Mouse (Mus musculus) heart, embryonic 12.5 days (tissue): ENCODE data around the gene Exoc3l. TPM values are rescaled to one million over a fixed set of nuclear protein-coding genes. Genes with fewer than 3 reads are reported as not detected.

Experiments used
- ATAC-seq: fragments of 200-750 bp; cut with Nextera tagmentation; 2 replicates; pipeline ENCODE4 v1.8.0; 2017; ENCODE audit warnings: moderate TSS enrichment, moderate library complexity; ENCODE audit not compliant: insufficient number of reproducible peaks, low FRiP score
- H3K27ac ChIP-seq: fragments of 300-500 bp; sonication (generic); 2 replicates; pipeline ENCODE4 v1.5.1; 2016; ENCODE audit warnings: mild to moderate bottlenecking, moderate library complexity; ENCODE audit not compliant: poor library complexity, severe bottlenecking
- H3K27me3 ChIP-seq: fragments of 300-500 bp; sonication (generic); replicated peaks from 2 replicates; pipeline ENCODE4 v1.6.1; 2016; ENCODE audit warnings: mild to moderate bottlenecking, moderate library complexity
- H3K36me3 ChIP-seq: fragments of 300-500 bp; sonication (generic); 2 replicates; pipeline ENCODE4 v1.6.1; 2016; ENCODE audit warnings: mild to moderate bottlenecking, moderate library complexity
- H3K4me1 ChIP-seq: fragments of 300-500 bp; sonication (generic); replicated peaks from 2 replicates; pipeline ENCODE4 v1.6.1; 2016; ENCODE audit warnings: mild to moderate bottlenecking
- H3K4me2 ChIP-seq: fragments of 300-500 bp; sonication (generic); 2 replicates; pipeline ENCODE4 v1.6.1; 2016; ENCODE audit warnings: mild to moderate bottlenecking, moderate library complexity
- H3K4me3 ChIP-seq: fragments of 300-500 bp; sonication (generic); 2 replicates; pipeline ENCODE4 v1.5.1; 2016; ENCODE audit warnings: mild to moderate bottlenecking
- H3K9ac ChIP-seq: fragments of 300-500 bp; sonication (generic); 2 replicates; pipeline ENCODE4 v1.6.1; 2016; ENCODE audit warnings: mild to moderate bottlenecking, moderate library complexity
- H3K9me3 ChIP-seq: fragments of 300-500 bp; sonication (generic); replicated peaks from 2 replicates; pipeline ENCODE4 v1.6.1; 2016; ENCODE audit warnings: mild to moderate bottlenecking, moderate library complexity
- WGBS: fragments of 180-500 bp; shearing (Covaris S2); methylation state at CpG from one replicate; pipeline ENCODE4 v1.1.7; 2016; 5-methylcytosine and 5-hydroxymethylcytosine counted together
- polyA plus RNA-seq: library from polyadenylated mRNA; unstranded; fragments of >200 nt; fragmentation: Nextera tagmentation; extraction: Ambion mirVana; gene quantifications from 2 replicates; pipeline ENCODE4 v1.2.1, GENCODE M21; 2016

Gene Exoc3l
- polyA plus RNA-seq, 1 experiment from 2014 or later, result 16.1 TPM

GRCm38 (mm10) chr8:105278911-105279334, 17.0 kb downstream of the Exoc3l start:
- Histone ChIP-seq H3K4me1 (peaks cover 29% of the 10 kb centered on the region), H3K4me3 (peak overlapping the region; percentile 33), H3K27me3 (peaks cover 82% of the 10 kb centered on the region), H3K9me3 (no peaks in the 10 kb centered on the region), H3K4me2 (peak overlapping the region; percentile 67), H3K27ac (no peak overlapping the region), H3K9ac (peak overlapping the region; percentile 42; the same call in 1 of the 2 replicates), H3K36me3 (peaks cover 8% of the 10 kb centered on the region; the same call in 1 of the 2 replicates)
- peak; percentile 26 for ATAC-seq
- 3% methylated on average over 28 of the region's 28 CpGs for WGBS

- H3K4me2 ChIP-seq, result peak overlapping the region; percentile 80
- 2% methylated on average over 30 of the region's 30 CpGs for WGBS
- no peak overlapping the region for H3K27ac ChIP-seq
- peaks cover 29% of the 10 kb centered on the region for H3K4me1 ChIP-seq
- H3K36me3 ChIP-seq, result peaks cover 2% of the 10 kb centered on the region; the same call in 1 of the 2 replicates
- peak overlapping the region; percentile 48 for H3K4me3 ChIP-seq
- peak; percentile 52 for ATAC-seq
- no peaks in the 10 kb centered on the region for H3K9me3 ChIP-seq
- H3K9ac ChIP-seq, result peak overlapping the region; percentile 49
- peaks cover 94% of the 10 kb centered on the region for H3K27me3 ChIP-seq
Measured at GRCm38 (mm10) chr8:105276292-105277120, 19.4 kb downstream of the Exoc3l start.

GRCm38 (mm10) chr8:105275840-105276239, 20.1 kb downstream of the Exoc3l start, which contains the start of gene Nol3:
Gene Nol3 (plus strand): TSS chr8:105276140.
- no peaks in the 10 kb centered on the region for H3K36me3 ChIP-seq
- ATAC-seq, result no peak
- no peaks in the 10 kb centered on the region for H3K9me3 ChIP-seq
- WGBS, result 11% methylated on average over 10 of the region's 10 CpGs
- H3K4me1 ChIP-seq, result peaks cover 30% of the 10 kb centered on the region
- peak within 1 kb of the TSS; percentile 48 for H3K4me3 ChIP-seq
- peaks cover 97% of the 10 kb centered on the region for H3K27me3 ChIP-seq
- H3K9ac ChIP-seq, result peak within 1 kb of the TSS; percentile 49
- peak within 1 kb of the TSS; percentile 80 for H3K4me2 ChIP-seq
- H3K27ac ChIP-seq, result no peak within 1 kb of the TSS

- H3K4me1 ChIP-seq, result peaks cover 35% of the 10 kb centered on the region
- peak overlapping the region; percentile 49; the same call in 1 of the 2 replicates for H3K9ac ChIP-seq
- 6% methylated on average over 11 of the region's 11 CpGs for WGBS
- H3K27ac ChIP-seq, result no peak overlapping the region
- H3K27me3 ChIP-seq, result peaks cover 97% of the 10 kb centered on the region
- no peak for ATAC-seq
- H3K36me3 ChIP-seq, result no peaks in the 10 kb centered on the region
- peak overlapping the region; percentile 80 for H3K4me2 ChIP-seq
- H3K9me3 ChIP-seq, result no peaks in the 10 kb centered on the region
- H3K4me3 ChIP-seq, result peak overlapping the region; percentile 48
Measured at GRCm38 (mm10) chr8:105275387-105275786, 20.5 kb downstream of the Exoc3l start.

GRCm38 (mm10) chr8:105270916-105271186, 25.1 kb downstream of the Exoc3l start:
- H3K9ac ChIP-seq, result no peak overlapping the region
- peaks cover 5% of the 10 kb centered on the region; the same call in 1 of the 2 replicates for H3K9me3 ChIP-seq
- H3K4me1 ChIP-seq, result peaks cover 38% of the 10 kb centered on the region
- no peak overlapping the region for H3K27ac ChIP-seq
- no peak for ATAC-seq
- 4% methylated on average over 11 of the region's 11 CpGs for WGBS
- peak overlapping the region; percentile 87; the same call in 1 of the 2 replicates for H3K4me2 ChIP-seq
- peaks cover 98% of the 10 kb centered on the region for H3K27me3 ChIP-seq
- no peaks in the 10 kb centered on the region for H3K36me3 ChIP-seq
- H3K4me3 ChIP-seq, result 0 out of 2 replicates have a peak overlapping the region, but pooled peaks have one; percentile 0

- H3K4me1 ChIP-seq, result peaks cover 33% of the 10 kb centered on the region
- WGBS, result 4% methylated on average over 39 of the region's 39 CpGs
- peaks cover 97% of the 10 kb centered on the region for H3K27me3 ChIP-seq
- no peaks in the 10 kb centered on the region for H3K36me3 ChIP-seq
- ATAC-seq, result no peak
- H3K4me2 ChIP-seq, result peak overlapping the region; percentile 87
- peak overlapping the region; percentile 70 for H3K9ac ChIP-seq
- H3K4me3 ChIP-seq, result peak overlapping the region; percentile 53
- H3K9me3 ChIP-seq, result peaks cover 5% of the 10 kb centered on the region; the same call in 1 of the 2 replicates
- H3K27ac ChIP-seq, result no peak overlapping the region
Measured at GRCm38 (mm10) chr8:105270101-105270915, 25.6 kb downstream of the Exoc3l start.

GRCm38 (mm10) chr8:105269461-105269947, 26.4 kb downstream of the Exoc3l start, which contains the start of gene Hsf4:
Gene Hsf4 (plus strand): TSS chr8:105269801.
- WGBS, result under 1% methylated on average over 41 of the region's 42 CpGs
- peak within 1 kb of the TSS; percentile 87 for H3K4me2 ChIP-seq
- H3K9ac ChIP-seq, result peak within 1 kb of the TSS; percentile 70
- no peaks in the 10 kb centered on the region for H3K36me3 ChIP-seq
- ATAC-seq, result no peak
- peak within 1 kb of the TSS; percentile 53 for H3K4me3 ChIP-seq
- H3K9me3 ChIP-seq, result peaks cover 5% of the 10 kb centered on the region; the same call in 1 of the 2 replicates
- no peak within 1 kb of the TSS for H3K27ac ChIP-seq
- peaks cover 89% of the 10 kb centered on the region for H3K27me3 ChIP-seq
- peaks cover 37% of the 10 kb centered on the region for H3K4me1 ChIP-seq

DNA sequence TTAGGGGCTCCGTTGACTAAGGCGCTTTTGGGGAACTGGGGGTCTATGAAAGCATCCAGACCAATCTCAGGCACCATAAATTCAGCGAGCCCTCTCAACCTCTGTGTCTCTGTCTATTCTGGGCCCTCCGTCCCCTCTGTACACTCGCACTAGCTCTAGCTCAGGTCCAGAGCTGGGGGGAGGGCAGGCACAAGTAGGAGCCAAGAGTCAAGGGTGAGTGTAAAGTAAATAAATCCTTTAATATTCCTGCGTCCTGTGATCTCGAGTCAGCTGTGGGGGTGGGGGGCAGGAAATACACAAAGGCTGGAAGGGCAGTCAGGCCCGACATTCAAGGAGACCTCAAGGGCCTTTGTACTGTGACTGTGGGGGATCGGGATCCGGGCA, 26.8 kb downstream of the Exoc3l start:
- no peaks in the 10 kb centered on the region for H3K36me3 ChIP-seq
- H3K4me2 ChIP-seq, result peak overlapping the region; percentile 87
- WGBS, result 3% methylated on average over 10 of the region's 10 CpGs
- H3K27me3 ChIP-seq, result peaks cover 85% of the 10 kb centered on the region
- H3K4me1 ChIP-seq, result peaks cover 37% of the 10 kb centered on the region
- peaks cover 5% of the 10 kb centered on the region; the same call in 1 of the 2 replicates for H3K9me3 ChIP-seq
- no peak for ATAC-seq
- H3K4me3 ChIP-seq, result peak overlapping the region; percentile 53
- no peak overlapping the region for H3K27ac ChIP-seq
- peak overlapping the region; percentile 70 for H3K9ac ChIP-seq

GRCm38 (mm10) chr8:105268342-105269074, 27.4 kb downstream of the Exoc3l start:
- peak; percentile 45 for ATAC-seq
- WGBS, result under 1% methylated on average over 65 of the region's 65 CpGs
- Histone ChIP-seq H3K4me2 (peak overlapping the region; percentile 87), H3K9ac (peak overlapping the region; percentile 70), H3K27me3 (peaks cover 79% of the 10 kb centered on the region), H3K27ac (no peak overlapping the region), H3K36me3 (no peaks in the 10 kb centered on the region), H3K9me3 (peaks cover 5% of the 10 kb centered on the region; the same call in 1 of the 2 replicates), H3K4me3 (peak overlapping the region; percentile 53), H3K4me1 (peaks cover 37% of the 10 kb centered on the region)

DNA sequence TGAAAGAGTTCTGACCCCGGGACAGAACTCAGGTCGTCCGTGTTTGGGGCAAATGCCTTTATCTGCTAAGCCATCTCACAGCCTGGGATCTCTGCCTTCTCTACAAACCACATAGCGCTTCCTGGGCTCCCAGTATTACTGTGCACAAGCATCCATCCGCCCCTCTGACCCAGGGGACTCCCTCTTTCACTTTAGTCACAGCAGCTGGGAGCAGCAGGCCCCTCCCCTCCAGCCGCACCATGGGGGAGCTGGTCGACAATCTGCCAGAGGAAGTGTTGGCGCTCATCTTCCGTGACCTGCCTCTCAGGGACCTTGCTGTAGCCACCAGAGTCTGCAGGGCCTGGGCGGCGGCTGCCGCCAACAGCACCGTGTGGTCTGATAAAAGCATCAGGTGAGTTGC, 29.1 kb downstream of the Exoc3l start:
- H3K27ac ChIP-seq, result no peak overlapping the region
- H3K4me1 ChIP-seq, result peaks cover 37% of the 10 kb centered on the region
- no peak for ATAC-seq
- H3K4me2 ChIP-seq, result no peak overlapping the region
- peaks cover 76% of the 10 kb centered on the region for H3K27me3 ChIP-seq
- no peak overlapping the region for H3K9ac ChIP-seq
- 20% methylated on average over 13 of the region's 13 CpGs for WGBS
- H3K4me3 ChIP-seq, result no peak overlapping the region
- H3K9me3 ChIP-seq, result peaks cover 5% of the 10 kb centered on the region; the same call in 1 of the 2 replicates
- H3K36me3 ChIP-seq, result no peaks in the 10 kb centered on the region
